Mouse (Mus musculus) hindbrain, embryonic 14.5 days (tissue): ENCODE measurements around the gene Zzef1. TPM values are rescaled to one million over a fixed set of nuclear protein-coding genes. Genes with fewer than 3 reads are reported as not detected.
A peak's percentile ranks its signal among the peaks of the same experiment; 100 is the strongest.
"Not testable (repeated sequence)": the region's sequence is repeated elsewhere in the genome, so short reads cannot be mapped to it uniquely, and the experiment has no call there.

ENCODE experiments used
- ATAC-seq: fragments of 200-750 bp; cut with Nextera tagmentation; 2 replicates; pipeline ENCODE4 v1.8.0; 2017; ENCODE audit warnings: moderate number of reproducible peaks, mild to moderate bottlenecking, moderate TSS enrichment, moderate library complexity; ENCODE audit not compliant: low FRiP score
- DNase-seq: peaks from one replicate; pipeline ENCODE4 v3.0.0-alpha.2; 2015; ENCODE audit warnings: low spot score
- H3K27ac ChIP-seq: fragments of 300-500 bp; sonication (generic); 2 replicates; pipeline ENCODE4 v1.5.1; 2014; ENCODE audit warnings: mild to moderate bottlenecking, moderate library complexity
- H3K27me3 ChIP-seq: fragments of 300-500 bp; sonication (generic); 2 replicates; pipeline ENCODE4 v1.6.1; 2014; ENCODE audit warnings: mild to moderate bottlenecking, low read length, mixed read lengths; ENCODE audit not compliant: control insufficient read depth, insufficient read depth
- H3K36me3 ChIP-seq: fragments of 300-500 bp; sonication (generic); replicated peaks from 2 replicates; pipeline ENCODE4 v1.6.1; 2014; ENCODE audit not compliant: control insufficient read depth, insufficient read depth
- H3K4me1 ChIP-seq: fragments of 300-500 bp; sonication (generic); replicated peaks from 2 replicates; pipeline ENCODE4 v1.6.1; 2014; ENCODE audit warnings: antibody characterized with exemption, low read length, mixed read lengths; ENCODE audit not compliant: control insufficient read depth, insufficient read depth
- H3K4me2 ChIP-seq: fragments of 300-500 bp; sonication (generic); replicated peaks from 2 replicates; pipeline ENCODE4 v1.6.1; 2014; ENCODE audit warnings: mild to moderate bottlenecking, moderate library complexity
- H3K4me3 ChIP-seq: fragments of 300-500 bp; sonication (generic); replicated peaks from 2 replicates; pipeline ENCODE4 v1.5.1; 2014; ENCODE audit warnings: mild to moderate bottlenecking, low read length
- H3K9ac ChIP-seq: fragments of 300-500 bp; sonication (generic); 2 replicates; pipeline ENCODE4 v1.6.1; 2014
- H3K9me3 ChIP-seq: fragments of 300-500 bp; sonication (generic); 2 replicates; pipeline ENCODE4 v1.6.1; 2016; ENCODE audit warnings: low read length; ENCODE audit not compliant: control insufficient read depth
- WGBS: fragments of 180-500 bp; shearing (Covaris S2); extraction: QIAGEN DNeasy Blood & Tissue Kit; methylation state at CpG from one replicate; pipeline ENCODE4 v1.1.7; 2014; 5-methylcytosine and 5-hydroxymethylcytosine counted together
- polyA plus RNA-seq: library from polyadenylated mRNA; unstranded; fragments of >200 nt; fragmentation: Nextera tagmentation; extraction: Ambion mirVana; gene quantifications from 2 replicates; pipeline ENCODE4 v1.2.1, GENCODE M21; 2014

Gene Zzef1
- polyA plus RNA-seq, 1 experiment from 2014 or later = 18.5 TPM

DNA sequence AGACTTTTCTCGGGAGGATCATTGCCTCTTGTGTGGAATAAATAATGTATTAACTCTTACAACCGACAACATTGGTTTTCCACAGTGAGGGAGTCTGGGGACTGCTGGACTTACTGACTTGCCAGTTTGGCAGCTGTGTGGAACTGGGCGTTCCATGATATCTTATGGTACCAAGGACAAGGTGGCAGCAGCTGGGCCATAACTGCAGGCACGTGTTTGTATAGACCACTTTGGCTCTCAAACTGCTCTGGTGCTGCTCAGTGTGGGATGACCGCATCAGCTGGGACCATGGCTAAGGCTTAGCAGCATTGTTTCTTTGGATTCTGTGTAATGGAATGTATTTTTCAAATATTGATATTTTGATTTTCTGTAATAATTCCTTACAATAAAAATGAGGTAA, 25.2 kb upstream of the Zzef1 start:
- no peak overlapping the region for H3K27ac ChIP-seq
- peaks cover 36% of the 10 kb centered on the region for H3K36me3 ChIP-seq
- H3K4me2 ChIP-seq = no peak overlapping the region
- H3K9ac ChIP-seq = no peak overlapping the region
- H3K9me3 ChIP-seq = no peaks in the 10 kb centered on the region
- ATAC-seq (no peak), DNase-seq (no peak)
- H3K27me3 ChIP-seq = no peaks in the 10 kb centered on the region
- WGBS = 88% methylated on average over 5 of the region's 5 CpGs
- no peak overlapping the region for H3K4me3 ChIP-seq
- H3K4me1 ChIP-seq = no peaks in the 10 kb centered on the region

DNA sequence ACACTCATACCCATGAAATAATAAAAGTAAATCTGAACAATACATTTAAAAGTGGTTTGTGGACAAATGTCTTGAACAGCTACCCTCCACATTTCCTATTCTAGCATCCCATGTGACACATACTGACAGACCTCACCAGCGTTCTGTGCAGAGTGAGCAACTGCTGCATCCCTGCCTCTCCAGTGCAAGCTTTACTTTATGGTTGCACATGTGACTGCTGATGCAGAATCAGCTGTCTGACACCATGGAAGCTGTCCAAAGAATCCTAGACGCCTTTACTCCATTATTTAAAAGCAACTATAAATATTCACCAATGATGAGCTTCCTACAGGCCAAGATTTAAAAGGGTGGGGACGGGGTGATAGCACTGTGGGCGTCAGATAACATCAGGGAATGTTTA, 24.6 kb upstream of the Zzef1 start:
- DNase-seq = no peak
- Histone ChIP-seq H3K27ac (no peak overlapping the region), H3K4me2 (no peak overlapping the region), H3K9ac (no peak overlapping the region), H3K9me3 (no peaks in the 10 kb centered on the region), H3K4me3 (no peak overlapping the region), H3K27me3 (no peaks in the 10 kb centered on the region), H3K36me3 (peaks cover 36% of the 10 kb centered on the region), H3K4me1 (no peaks in the 10 kb centered on the region)
- ATAC-seq = no peak
- 85% methylated on average over 4 of the region's 4 CpGs for WGBS

DNA sequence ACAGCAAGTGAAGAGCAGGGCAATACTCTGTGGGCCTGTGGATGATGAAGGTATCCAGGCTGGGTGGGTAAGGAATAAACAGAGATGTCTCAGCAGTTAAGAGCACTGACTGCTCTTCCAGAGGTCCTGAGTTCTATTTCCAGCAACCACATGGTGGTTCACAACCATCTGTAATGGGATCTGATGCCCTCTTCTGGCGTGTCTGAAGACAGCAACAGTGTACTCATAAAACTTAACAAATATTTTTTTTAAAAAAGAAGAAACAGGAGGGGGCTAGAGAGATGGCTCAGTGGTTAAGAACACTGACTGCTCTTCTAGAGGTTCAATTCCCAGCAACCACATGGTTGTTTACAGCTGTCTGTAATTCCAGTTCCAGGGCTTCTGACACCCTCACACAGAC, 23.4 kb upstream of the Zzef1 start:
- not testable (repeated sequence) for H3K27ac ChIP-seq, H3K4me3 ChIP-seq, H3K27me3 ChIP-seq, H3K4me2 ChIP-seq, ATAC-seq, H3K9me3 ChIP-seq, H3K9ac ChIP-seq, DNase-seq, H3K4me1 ChIP-seq
- 30% methylated on average over 1 of the region's 1 CpGs for WGBS
- peaks cover 28% of the 10 kb centered on the region for H3K36me3 ChIP-seq

DNA sequence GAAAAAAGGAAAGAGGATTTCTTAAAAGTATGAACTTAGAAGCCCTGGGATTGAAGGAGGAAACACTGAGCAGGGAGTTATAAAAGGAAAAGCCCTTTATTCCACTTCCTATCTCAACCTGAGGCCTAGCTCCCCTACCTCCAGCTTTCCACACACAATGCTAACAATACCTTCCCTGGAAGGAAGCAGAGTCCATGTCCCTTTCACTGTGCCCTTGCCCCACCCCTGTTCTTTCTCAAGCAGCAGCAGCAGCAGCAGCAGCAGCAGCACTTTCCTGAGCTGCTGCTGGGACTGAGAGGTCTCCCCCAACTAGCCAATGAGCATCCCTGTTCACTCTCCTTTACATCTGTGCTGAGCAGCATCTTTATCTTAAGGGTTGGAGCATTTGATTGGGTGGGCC, 17.1 kb upstream of the Zzef1 start:
- Histone ChIP-seq H3K27me3 (no peaks in the 10 kb centered on the region), H3K9ac (no peak overlapping the region), H3K4me2 (no peak overlapping the region), H3K27ac (no peak overlapping the region), H3K9me3 (no peaks in the 10 kb centered on the region), H3K4me3 (no peak overlapping the region), H3K36me3 (no peaks in the 10 kb centered on the region), H3K4me1 (no peaks in the 10 kb centered on the region)
- no peak for DNase-seq
- ATAC-seq = no peak

DNA sequence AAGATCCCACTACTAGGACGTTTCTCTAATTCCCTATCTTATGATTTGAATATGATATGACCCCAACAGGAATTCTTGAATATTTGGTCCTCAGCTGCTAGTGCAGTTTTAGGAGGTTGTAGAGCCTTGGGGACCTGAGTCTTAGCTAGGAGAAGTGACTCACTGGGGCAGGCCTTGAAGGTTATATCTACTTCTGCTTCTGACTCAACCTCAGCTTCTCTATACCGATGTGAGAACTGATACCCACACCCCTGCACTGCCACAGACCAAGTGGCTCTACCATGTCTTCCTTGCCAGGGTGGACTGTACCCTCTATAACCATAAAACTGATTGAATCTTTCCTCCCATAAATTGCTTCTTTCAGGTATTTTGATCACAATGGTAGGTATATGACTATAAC, 13.9 kb upstream of the Zzef1 start:
- Histone ChIP-seq H3K36me3 (no peaks in the 10 kb centered on the region), H3K27me3 (no peaks in the 10 kb centered on the region), H3K4me1 (no peaks in the 10 kb centered on the region), H3K27ac (no peak overlapping the region), H3K9me3 (no peaks in the 10 kb centered on the region), H3K4me2 (no peak overlapping the region), H3K9ac (no peak overlapping the region), H3K4me3 (no peak overlapping the region)
- DNase-seq (no peak), ATAC-seq (no peak)
- WGBS = 82% methylated on average over 2 of the region's 2 CpGs

DNA sequence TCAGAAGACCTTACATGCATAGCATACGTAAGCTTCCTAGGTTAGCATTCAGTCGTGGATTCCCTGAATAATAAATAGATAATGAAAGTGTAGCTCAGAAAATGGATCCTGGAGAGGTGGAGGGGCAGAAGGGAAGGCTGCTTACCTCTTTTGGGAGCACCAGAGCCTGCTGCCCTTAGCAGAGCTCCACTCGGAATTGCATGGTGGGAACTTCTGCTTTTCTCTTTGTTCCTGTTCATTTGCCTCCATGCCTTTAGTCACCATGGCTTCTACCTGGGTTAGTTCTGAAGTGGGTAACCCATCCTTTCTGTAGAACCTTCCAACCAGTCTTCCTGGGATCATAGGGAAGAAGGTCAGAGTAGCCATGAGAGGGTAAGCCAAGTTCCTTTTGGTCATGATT, 13.5 kb upstream of the Zzef1 start:
- no peak for ATAC-seq
- no peaks in the 10 kb centered on the region for H3K27me3 ChIP-seq
- 81% methylated on average over 3 of the region's 3 CpGs for WGBS

DNA sequence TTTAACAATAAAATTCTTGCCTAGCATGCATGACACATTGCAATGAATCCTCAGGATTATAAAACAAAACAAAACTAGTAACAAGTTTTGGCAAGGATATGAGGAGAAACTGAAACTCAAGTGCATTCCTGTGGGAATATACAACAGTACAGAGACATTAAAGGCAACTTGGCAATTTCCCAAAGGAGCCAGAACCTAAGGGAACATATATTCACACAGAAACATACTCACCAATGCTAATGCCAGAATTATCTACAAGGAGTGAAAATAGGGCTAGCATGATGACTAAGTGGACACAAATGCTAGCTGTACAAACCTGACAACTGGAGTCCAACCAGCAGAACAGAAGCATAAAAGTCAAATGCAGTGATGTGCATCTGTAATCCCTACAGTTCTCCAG, 4.0 kb upstream of the Zzef1 start:
- H3K9ac ChIP-seq = no peak overlapping the region
- no peak overlapping the region for H3K27ac ChIP-seq
- H3K4me1 ChIP-seq = peaks cover 10% of the 10 kb centered on the region
- H3K27me3 ChIP-seq = no peaks in the 10 kb centered on the region
- no peak overlapping the region for H3K4me2 ChIP-seq
- H3K4me3 ChIP-seq = no peak overlapping the region
- H3K36me3 ChIP-seq = no peaks in the 10 kb centered on the region
- no peaks in the 10 kb centered on the region for H3K9me3 ChIP-seq
- ATAC-seq = no peak
- DNase-seq = no peak

More for the DNA sequence above, 13.5 kb upstream of the Zzef1 start:
- DNase-seq = no peak
- no peaks in the 10 kb centered on the region for H3K9me3 ChIP-seq
- no peaks in the 10 kb centered on the region for H3K4me1 ChIP-seq
- H3K36me3 ChIP-seq = no peaks in the 10 kb centered on the region
- H3K9ac ChIP-seq = no peak overlapping the region
- no peak overlapping the region for H3K4me3 ChIP-seq
- no peak overlapping the region for H3K27ac ChIP-seq
- H3K4me2 ChIP-seq = no peak overlapping the region

DNA sequence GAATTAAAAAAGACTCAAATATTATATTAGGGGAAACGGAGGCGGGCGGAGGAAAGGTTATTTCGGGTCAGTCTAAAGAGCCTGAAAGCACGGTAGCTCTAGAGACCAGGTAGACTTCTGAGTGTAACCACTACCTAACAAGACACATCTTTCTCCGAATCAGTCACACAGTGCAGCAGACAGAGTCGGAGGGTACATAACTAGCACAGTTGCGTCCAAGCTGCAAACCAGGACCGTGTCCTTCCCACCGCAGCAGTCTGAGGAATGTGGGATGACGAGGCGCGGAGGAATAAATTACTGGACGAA, 924 bp upstream of the Zzef1 start:
- Histone ChIP-seq H3K36me3 (no peaks in the 10 kb centered on the region), H3K9ac (peak overlapping the region; percentile 80), H3K4me2 (peak overlapping the region; percentile 61), H3K27ac (peak overlapping the region; percentile 89), H3K4me3 (peak overlapping the region; percentile 97), H3K9me3 (no peaks in the 10 kb centered on the region), H3K27me3 (no peaks in the 10 kb centered on the region), H3K4me1 (peaks cover 23% of the 10 kb centered on the region)
- peak; percentile 58; the same call in 1 of the 2 replicates for ATAC-seq
- no peak for DNase-seq
- WGBS = 21% methylated on average over 14 of the region's 14 CpGs

DNA sequence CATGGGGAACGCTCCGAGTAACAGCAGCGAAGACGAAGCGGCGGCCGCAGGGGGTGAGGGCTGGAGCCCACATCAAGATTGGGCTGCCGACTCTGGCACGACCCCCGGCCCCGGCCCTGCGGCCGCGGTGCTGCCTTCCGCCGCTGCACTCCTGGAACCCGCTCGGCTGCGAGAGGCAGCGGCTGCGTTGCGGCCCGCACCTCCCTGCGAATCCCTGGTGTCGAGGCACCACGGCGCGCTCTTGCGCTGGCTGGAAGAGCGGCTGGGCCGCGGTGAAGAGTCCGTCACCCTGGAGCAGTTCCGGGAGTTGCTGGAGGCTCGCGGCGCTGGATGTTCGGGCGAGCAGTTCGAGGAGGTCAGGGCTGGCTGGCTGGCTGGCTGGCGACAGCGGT, 266 bp downstream of the Zzef1 start:
- 0% methylated on average over 41 of the region's 42 CpGs for WGBS
- Histone ChIP-seq H3K36me3 (no peaks in the 10 kb centered on the region), H3K9ac (peak overlapping the region; percentile 86), H3K9me3 (no peaks in the 10 kb centered on the region), H3K27me3 (no peaks in the 10 kb centered on the region), H3K4me3 (peak overlapping the region; percentile 97), H3K27ac (peak overlapping the region; percentile 73), H3K4me1 (peaks cover 23% of the 10 kb centered on the region), H3K4me2 (peak overlapping the region; percentile 61)
- no peak for DNase-seq
- ATAC-seq = peak; percentile 22

DNA sequence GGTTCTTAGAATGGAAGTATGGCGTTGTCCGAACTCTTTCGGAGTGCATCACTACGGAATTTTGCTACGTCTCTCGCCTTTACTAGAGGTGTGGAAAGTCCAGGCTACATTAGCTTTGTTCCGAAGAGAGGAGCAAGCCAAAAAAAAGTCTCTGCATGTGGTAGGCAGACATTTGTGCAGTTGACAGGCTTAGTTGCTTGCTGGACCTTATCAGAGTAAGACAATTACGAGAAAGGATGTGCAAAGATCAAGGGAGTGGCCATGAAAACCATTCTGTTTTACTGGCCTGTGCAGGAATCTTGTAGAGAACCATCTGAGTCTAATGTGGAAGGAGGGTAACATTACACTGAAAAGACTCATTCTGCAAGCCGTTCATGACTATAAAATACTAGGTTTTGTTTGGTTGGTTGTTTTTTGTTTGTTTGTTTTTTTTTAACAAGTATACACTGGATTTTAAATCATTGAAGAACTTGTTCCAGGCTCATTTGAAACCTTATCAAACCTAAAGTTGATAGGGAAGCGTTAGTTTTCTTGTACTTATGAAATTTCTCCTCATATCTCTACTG, 830 bp downstream of the Zzef1 start:
- no peaks in the 10 kb centered on the region for H3K9me3 ChIP-seq
- no peaks in the 10 kb centered on the region for H3K27me3 ChIP-seq
- WGBS = 22% methylated on average over 10 of the region's 10 CpGs
- peaks cover 23% of the 10 kb centered on the region for H3K4me1 ChIP-seq
- no peak for ATAC-seq
- peak overlapping the region; percentile 61 for H3K4me2 ChIP-seq
- H3K27ac ChIP-seq = no peak overlapping the region
- H3K4me3 ChIP-seq = peak overlapping the region; percentile 97
- H3K9ac ChIP-seq = peak overlapping the region; percentile 86
- H3K36me3 ChIP-seq = no peaks in the 10 kb centered on the region
- no peak for DNase-seq
